12 mouse cellular contexts compared by ENCODE assay signal in the genomic region with DNA sequence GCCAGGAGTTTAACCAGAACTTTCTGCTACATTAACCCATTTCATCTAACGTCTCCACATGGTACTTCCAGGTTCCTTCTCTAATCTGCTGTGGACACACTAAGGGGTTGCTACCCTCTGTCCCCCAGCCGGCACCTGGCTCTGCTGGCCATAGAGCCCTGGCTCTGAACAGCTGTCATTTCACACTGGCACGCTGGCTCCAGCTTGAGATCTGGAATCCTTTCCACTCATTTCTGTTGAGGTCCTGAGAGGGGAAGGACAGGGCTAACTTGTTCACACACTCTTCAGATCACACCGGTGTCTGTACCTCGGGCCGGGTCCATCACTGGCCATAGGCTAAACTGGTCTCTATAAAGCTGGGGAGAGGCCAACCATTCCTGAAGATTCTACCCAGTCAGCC.
A peak's percentile ranks its signal among the peaks of the same experiment; 100 is the strongest.
DNase-seq lines count a peak whose midpoint lies in the region; ATAC-seq lines count a peak whose summit lies in the region.
"Had no signal": no experiment of that assay in that cellular context is flagged by ENCODE, and none has a peak within 500 bp of the region (broad histone marks: within the 10 kb centered on the region; RNA-seq: fewer than 3 reads in every experiment).

No protein-coding gene starts in this region.

- no peak overlapping the region for H3K4me2 ChIP-seq in hindbrain, embryonic 15.5 days
- H3K4me2 ChIP-seq in neural tube, embryonic 15.5 days = no peak overlapping the region
- no peak overlapping the region for H3K4me2 ChIP-seq in intestine, embryonic 16.5 days (ENCODE audit: low read depth, low read length)
- H3K4me2 ChIP-seq: forebrain, embryonic 15.5 days had no signal

- H3K4me1 ChIP-seq in hindbrain, embryonic 15.5 days (replicated peaks) = no peaks in the 10 kb centered on the region
- peaks cover 6% of the 10 kb centered on the region for H3K4me1 ChIP-seq in hindbrain, embryonic 10.5 days (replicated peaks)
- H3K4me1 ChIP-seq in neural tube, embryonic 15.5 days = no peaks in the 10 kb centered on the region
- H3K4me1 ChIP-seq in intestine, embryonic 16.5 days (ENCODE audit: control insufficient read depth, insufficient read depth, low read length) = peaks cover 10% of the 10 kb centered on the region; the same call in 1 of the 2 replicates
- H3K4me1 ChIP-seq: forebrain, embryonic 15.5 days had no signal

- no peak overlapping the region for H3K9ac ChIP-seq in hindbrain, embryonic 15.5 days
- H3K9ac ChIP-seq in neural tube, embryonic 15.5 days (replicated peaks) = no peak overlapping the region
- H3K9ac ChIP-seq in intestine, embryonic 16.5 days (ENCODE audit: low read depth, low read length) = no peak overlapping the region
- H3K9ac ChIP-seq: forebrain, embryonic 15.5 days had no signal

- H3K36me3 ChIP-seq in hindbrain, embryonic 15.5 days = no peaks in the 10 kb centered on the region
- no peaks in the 10 kb centered on the region for H3K36me3 ChIP-seq in hindbrain, embryonic 10.5 days
- H3K36me3 ChIP-seq in neural tube, embryonic 15.5 days = no peaks in the 10 kb centered on the region
- no peaks in the 10 kb centered on the region for H3K36me3 ChIP-seq in intestine, embryonic 16.5 days (ENCODE audit: control insufficient read depth, insufficient read depth, low read length)
- H3K36me3 ChIP-seq: forebrain, embryonic 15.5 days had no signal

- no peaks in the 10 kb centered on the region for H3K27me3 ChIP-seq in hindbrain, embryonic 15.5 days
- H3K27me3 ChIP-seq in hindbrain, embryonic 10.5 days (ENCODE audit: insufficient read depth, poor library complexity, severe bottlenecking) = no peaks in the 10 kb centered on the region
- no peaks in the 10 kb centered on the region for H3K27me3 ChIP-seq in neural tube, embryonic 15.5 days (replicated peaks)
- no peaks in the 10 kb centered on the region for H3K27me3 ChIP-seq in intestine, embryonic 16.5 days (replicated peaks; ENCODE audit: control insufficient read depth, insufficient read depth, low read length)
- H3K27me3 ChIP-seq: forebrain, embryonic 15.5 days had no signal

- 0 out of 2 replicates have a peak, but pooled peaks have one; percentile 23 for ATAC-seq in hindbrain, embryonic 15.5 days (ENCODE audit: low FRiP score, low read depth)
- ATAC-seq in neural tube, embryonic 15.5 days (ENCODE audit: low FRiP score) = no peak
- no peak for ATAC-seq in intestine, embryonic 16.5 days
- ATAC-seq: forebrain, embryonic 15.5 days; hindbrain, embryonic 16.5 days had no signal

- no peak overlapping the region for H3K27ac ChIP-seq in hindbrain, embryonic 15.5 days (replicated peaks)
- no peak overlapping the region; the same call in 1 of the 2 replicates for H3K27ac ChIP-seq in hindbrain, embryonic 10.5 days
- no peak overlapping the region for H3K27ac ChIP-seq in neural tube, embryonic 15.5 days (replicated peaks)
- peak overlapping the region; percentile 68 for H3K27ac ChIP-seq in intestine, embryonic 16.5 days (ENCODE audit: low read length)
- H3K27ac ChIP-seq: forebrain, embryonic 15.5 days had no signal

- 81% methylated on average over 6 of the region's 6 CpGs for WGBS in hindbrain, embryonic 15.5 days
- WGBS in hindbrain, embryonic 10.5 days = 84% methylated on average over 6 of the region's 6 CpGs
- WGBS in neural tube, embryonic 15.5 days = 87% methylated on average over 6 of the region's 6 CpGs
- WGBS in intestine, embryonic 16.5 days = 55% methylated on average over 6 of the region's 6 CpGs

- H3K9me3 ChIP-seq in hindbrain, embryonic 15.5 days = no peaks in the 10 kb centered on the region
- no peaks in the 10 kb centered on the region for H3K9me3 ChIP-seq in hindbrain, embryonic 10.5 days
- H3K9me3 ChIP-seq in neural tube, embryonic 15.5 days (replicated peaks) = no peaks in the 10 kb centered on the region
- H3K9me3 ChIP-seq in intestine, embryonic 16.5 days (ENCODE audit: control insufficient read depth, low read length) = no peaks in the 10 kb centered on the region
- H3K9me3 ChIP-seq: forebrain, embryonic 15.5 days had no signal

- no peak overlapping the region for H3K4me3 ChIP-seq in hindbrain, embryonic 15.5 days
- H3K4me3 ChIP-seq in hindbrain, embryonic 10.5 days = no peak overlapping the region
- no peak overlapping the region for H3K4me3 ChIP-seq in neural tube, embryonic 15.5 days (replicated peaks)
- H3K4me3 ChIP-seq in intestine, embryonic 16.5 days (ENCODE audit: low read length) = no peak overlapping the region
- H3K4me3 ChIP-seq: forebrain, embryonic 15.5 days had no signal

- no peak for DNase-seq in hindbrain, embryonic 10.5 days (ENCODE audit: low spot score)
- peak; percentile 11 for DNase-seq in neural tube, embryonic 10.5 days (ENCODE audit: extremely low spot score, low spot score)
- DNase-seq in thymus, postnatal 0 days (ENCODE audit: low spot score) = no peak
- DNase-seq in layer of hippocampus, postnatal 25 days (ENCODE audit: extremely low spot score in 1 of 2, low spot score in 1 of 2) = no peak
- DNase-seq: cerebellum, adult 8-10 months; lung, adult 2 months; thymus, adult 2 months had no signal
